Mouse (Mus musculus) midbrain, postnatal 0 days (tissue): Measurements from ENCODE around the gene Acsl5. TPM values are rescaled to one million over a fixed set of nuclear protein-coding genes. Genes with fewer than 3 reads are reported as not detected.

Experiments
- ATAC-seq: fragments of 200-750 bp; cut with Nextera tagmentation; 2 replicates; pipeline ENCODE4 v1.8.0; 2017; ENCODE audit warnings: moderate number of reproducible peaks, mild to moderate bottlenecking, moderate TSS enrichment, moderate library complexity; ENCODE audit not compliant: low FRiP score
- DNase-seq: peaks from one replicate; pipeline ENCODE4 v3.0.0-alpha.2; 2015; ENCODE audit warnings: low spot score
- H3K27ac ChIP-seq: fragments of 300-500 bp; sonication (generic); 2 replicates; pipeline ENCODE4 v1.5.1; 2014; ENCODE audit warnings: low read depth, mild to moderate bottlenecking, low read length, mixed read lengths
- H3K27me3 ChIP-seq: fragments of 300-500 bp; sonication (generic); 2 replicates; pipeline ENCODE4 v1.6.1; 2014; ENCODE audit warnings: low read length, control low read depth, mixed read lengths; ENCODE audit not compliant: insufficient read depth
- H3K36me3 ChIP-seq: fragments of 300-500 bp; sonication (generic); 2 replicates; pipeline ENCODE4 v1.6.1; 2014; ENCODE audit warnings: low read length, control low read depth, mixed read lengths; ENCODE audit not compliant: insufficient read depth
- H3K4me1 ChIP-seq: fragments of 300-500 bp; sonication (generic); 2 replicates; pipeline ENCODE4 v1.6.1; 2014; ENCODE audit warnings: mild to moderate bottlenecking, control low read depth, antibody characterized with exemption, low read length, mixed read lengths; ENCODE audit not compliant: insufficient read depth
- H3K4me2 ChIP-seq: fragments of 300-500 bp; sonication (generic); 2 replicates; pipeline ENCODE4 v1.6.1; 2014; ENCODE audit warnings: low read depth, mild to moderate bottlenecking, low read length, mixed read lengths; ENCODE audit not compliant: poor library complexity, severe bottlenecking
- H3K4me3 ChIP-seq: fragments of 300-500 bp; sonication (generic); 2 replicates; pipeline ENCODE4 v1.5.1; 2014; ENCODE audit warnings: low read depth, mild to moderate bottlenecking, low read length, moderate library complexity
- H3K9ac ChIP-seq: fragments of 300-500 bp; sonication (generic); replicated peaks from 2 replicates; pipeline ENCODE4 v1.6.1; 2014; ENCODE audit warnings: mild to moderate bottlenecking, low read length, moderate library complexity, mixed read lengths; ENCODE audit not compliant: poor library complexity, severe bottlenecking
- H3K9me3 ChIP-seq: fragments of 300-500 bp; sonication (generic); 2 replicates; pipeline ENCODE4 v1.6.1; 2016; ENCODE audit warnings: low read length, control low read depth
- CTCF ChIP-seq: IDR thresholded peaks from 2 replicates; pipeline ENCODE4 v1.5.1; 2016; ENCODE audit warnings: antibody characterized with exemption, mild to moderate bottlenecking
- WGBS: fragments of 180-500 bp; shearing (Covaris S2); extraction: QIAGEN DNeasy Blood & Tissue Kit; methylation state at CpG from one replicate; pipeline ENCODE4 v1.1.7; 2014; 5-methylcytosine and 5-hydroxymethylcytosine counted together
- polyA plus RNA-seq: library from polyadenylated mRNA; unstranded; fragments of >200 nt; fragmentation: Nextera tagmentation; extraction: Ambion mirVana; gene quantifications from 2 replicates; pipeline ENCODE4 v1.2.1, GENCODE M21; 2015
- total RNA-seq: library from RNA; depleted of rRNA; stranded (reverse); fragments of >200 nt; gene quantifications from 2 replicates; pipeline ENCODE4 v1.2.3, GENCODE M21; 2014

Acsl5 gene
- total and polyA plus RNA-seq, 2 experiments from 2014 or later, result 13.9 to 15.1 TPM

DNA sequence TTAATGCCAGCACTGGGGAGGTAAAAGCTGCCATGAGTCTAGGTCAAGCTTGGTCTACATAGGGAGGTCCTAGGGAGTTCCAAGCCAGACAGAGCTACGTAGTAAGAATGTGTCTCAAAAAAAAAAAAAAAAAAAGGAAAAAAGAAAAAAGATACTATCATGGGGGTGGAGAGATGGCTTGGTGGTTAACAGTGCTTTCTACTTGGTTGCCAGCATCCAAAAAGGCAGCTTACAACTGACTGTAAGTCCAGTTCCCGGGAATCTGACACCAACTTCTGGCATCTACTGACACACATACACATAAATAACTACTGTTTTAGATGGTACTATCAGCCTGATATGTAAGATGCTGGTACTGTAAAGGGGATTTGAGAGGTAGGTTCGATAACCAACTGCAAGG lies 42.7 kb upstream of the Acsl5 start:
- H3K4me3 ChIP-seq, result no peak overlapping the region
- no peak for ATAC-seq
- DNase-seq, result no peak
- TF ChIP-seq CTCF, result no peak
- no peaks in the 10 kb centered on the region for H3K27me3 ChIP-seq
- no peaks in the 10 kb centered on the region for H3K9me3 ChIP-seq
- H3K36me3 ChIP-seq, result no peaks in the 10 kb centered on the region
- no peak overlapping the region for H3K4me2 ChIP-seq
- H3K27ac ChIP-seq, result no peak overlapping the region
- WGBS, result 81% methylated on average over 3 of the region's 3 CpGs
- H3K4me1 ChIP-seq, result no peaks in the 10 kb centered on the region
- H3K9ac ChIP-seq, result no peak overlapping the region

- Histone ChIP-seq H3K9ac (no peak overlapping the region), H3K27ac (no peak overlapping the region), H3K4me2 (no peak overlapping the region), H3K4me1 (no peaks in the 10 kb centered on the region), H3K9me3 (no peaks in the 10 kb centered on the region), H3K27me3 (no peaks in the 10 kb centered on the region), H3K36me3 (no peaks in the 10 kb centered on the region), H3K4me3 (no peak overlapping the region)
- ATAC-seq (peak; percentile 31; the same call in 1 of the 2 replicates), DNase-seq (no peak)
- TF ChIP-seq CTCF, result no peak
- 86% methylated on average over 1 of the region's 1 CpGs for WGBS
These were observed 40.0 kb upstream of the Acsl5 start for GRCm38 (mm10) chr19:55211698-55212097.

GRCm38 (mm10) chr19:55213617-55214340 lies 38.0 kb upstream of the Acsl5 start:
- DNase-seq (no peak), ATAC-seq (no peak)
- H3K9ac ChIP-seq, result no peak overlapping the region
- H3K4me3 ChIP-seq, result no peak overlapping the region
- no peaks in the 10 kb centered on the region for H3K36me3 ChIP-seq
- H3K9me3 ChIP-seq, result no peaks in the 10 kb centered on the region
- H3K4me1 ChIP-seq, result no peaks in the 10 kb centered on the region; the same call in 1 of the 2 replicates
- no peak overlapping the region for H3K4me2 ChIP-seq
- H3K27ac ChIP-seq, result no peak overlapping the region
- no peak for TF ChIP-seq CTCF
- H3K27me3 ChIP-seq, result no peaks in the 10 kb centered on the region
- WGBS, result 85% methylated on average over 12 of the region's 12 CpGs

DNA sequence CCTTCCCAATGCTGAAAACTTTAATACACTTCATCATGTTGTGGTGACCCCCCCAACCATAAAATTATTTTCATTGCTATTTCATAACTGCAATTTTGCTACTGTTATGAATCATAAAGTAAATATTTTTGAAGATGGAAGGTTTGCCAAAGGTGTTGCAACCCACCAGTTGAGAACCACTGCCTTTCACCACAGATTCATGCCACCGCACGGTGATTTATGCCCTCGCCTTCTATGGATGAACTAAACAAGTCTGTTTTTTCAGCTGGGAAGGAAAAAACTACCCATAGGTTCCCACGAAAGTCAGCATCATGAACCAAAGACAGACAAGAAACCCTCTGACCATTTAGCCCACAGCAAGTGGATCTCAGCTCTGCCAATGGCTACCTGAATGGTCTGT lies 34.9 kb upstream of the Acsl5 start:
- no peak for TF ChIP-seq CTCF
- no peaks in the 10 kb centered on the region; the same call in 1 of the 2 replicates for H3K4me1 ChIP-seq

DNA sequence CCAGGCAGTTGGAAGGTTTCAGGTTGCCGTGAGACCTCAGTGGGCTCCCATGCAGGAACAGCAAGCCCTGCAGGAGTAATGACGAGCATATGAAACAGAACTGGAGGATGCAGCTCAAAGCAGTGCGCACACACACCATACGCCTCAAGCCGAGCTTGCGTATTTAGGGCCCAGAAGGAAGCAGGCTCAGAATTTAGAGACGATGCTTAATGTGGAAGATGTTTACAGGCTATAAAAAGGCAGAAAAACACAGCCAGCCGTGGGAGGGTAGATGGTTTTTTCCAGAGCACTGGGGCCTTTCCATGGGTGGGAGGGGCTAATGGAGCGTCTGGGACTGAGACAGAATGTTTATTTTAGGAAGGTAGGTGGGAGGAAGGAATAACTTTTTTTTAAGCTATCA lies 34.4 kb upstream of the Acsl5 start:
- no peaks in the 10 kb centered on the region for H3K9me3 ChIP-seq
- no peaks in the 10 kb centered on the region for H3K36me3 ChIP-seq
- ATAC-seq (no peak), DNase-seq (no peak)
- H3K27ac ChIP-seq, result no peak overlapping the region
- no peaks in the 10 kb centered on the region for H3K27me3 ChIP-seq
- TF ChIP-seq CTCF, result no peak
- no peak overlapping the region for H3K4me2 ChIP-seq
- no peaks in the 10 kb centered on the region; the same call in 1 of the 2 replicates for H3K4me1 ChIP-seq
- 85% methylated on average over 9 of the region's 9 CpGs for WGBS
- no peak overlapping the region for H3K4me3 ChIP-seq
- H3K9ac ChIP-seq, result no peak overlapping the region

More for the DNA sequence above, 34.9 kb upstream of the Acsl5 start:
- Histone ChIP-seq H3K27me3 (no peaks in the 10 kb centered on the region), H3K4me2 (no peak overlapping the region), H3K9ac (no peak overlapping the region), H3K4me3 (no peak overlapping the region), H3K36me3 (no peaks in the 10 kb centered on the region), H3K9me3 (no peaks in the 10 kb centered on the region), H3K27ac (no peak overlapping the region)
- DNase-seq, result no peak
- ATAC-seq, result no peak
- 92% methylated on average over 4 of the region's 4 CpGs for WGBS

GRCm38 (mm10) chr19:55218192-55218739 lies 33.5 kb upstream of the Acsl5 start:
- 0 out of 2 replicates have a peak overlapping the region, but pooled peaks have one; percentile 15 for H3K9ac ChIP-seq
- TF ChIP-seq CTCF, result peak; percentile 90
- peak; percentile 91 for DNase-seq
- no peaks in the 10 kb centered on the region; the same call in 1 of the 2 replicates for H3K4me1 ChIP-seq
- H3K9me3 ChIP-seq, result no peaks in the 10 kb centered on the region
- H3K27ac ChIP-seq, result no peak overlapping the region
- ATAC-seq, result peak; percentile 88
- WGBS, result 2% methylated on average over 20 of the region's 20 CpGs
- no peaks in the 10 kb centered on the region for H3K27me3 ChIP-seq
- no peaks in the 10 kb centered on the region for H3K36me3 ChIP-seq
- peak overlapping the region; percentile 52 for H3K4me2 ChIP-seq
- H3K4me3 ChIP-seq, result peak overlapping the region; percentile 34
